Mouse (Mus musculus) olfactory bulb, adult 2 months (tissue): Measurements from ENCODE around the gene Dazap1. TPM values are rescaled to one million over a fixed set of nuclear protein-coding genes. Genes with fewer than 3 reads are reported as not detected.
"Not testable (repeated sequence)": the region's sequence is repeated elsewhere in the genome, so short reads cannot be mapped to it uniquely, and the experiment has no call there.

ENCODE experiments used
- H3K27ac ChIP-seq: fragments of 200-500 bp; 2 replicates; pipeline ENCODE4 v1.5.1; 2012; ENCODE audit warnings: low read depth, low read length; ENCODE audit not compliant: insufficient read depth
- H3K4me1 ChIP-seq: fragments of 200-500 bp; 2 replicates; pipeline ENCODE4 v1.6.1; 2012; ENCODE audit warnings: low read length; ENCODE audit not compliant: control insufficient read depth, insufficient read depth
- H3K4me3 ChIP-seq: fragments of 200-500 bp; 2 replicates; pipeline ENCODE4 v1.5.1; 2012; ENCODE audit warnings: mild to moderate bottlenecking, low read depth, low read length, moderate library complexity; ENCODE audit not compliant: insufficient read depth
- CTCF ChIP-seq: fragments of 200-500 bp; IDR thresholded peaks from 2 replicates; pipeline ENCODE4 v1.5.1; 2012; ENCODE audit warnings: low read depth, mild to moderate bottlenecking, low read length, moderate library complexity; ENCODE audit not compliant: insufficient read depth
- POLR2A ChIP-seq: fragments of 200-500 bp; IDR thresholded peaks from 2 replicates; pipeline ENCODE4 v1.6.1; 2012; ENCODE audit warnings: mild to moderate bottlenecking, low read depth, low read length, moderate library complexity; ENCODE audit not compliant: insufficient read depth
- WGBS: fragments of 180-500 bp; shearing (Covaris S2); methylation state at CpG from one replicate; pipeline ENCODE4 v1.1.7; 2018; 5-methylcytosine and 5-hydroxymethylcytosine counted together
- polyA plus RNA-seq: library from polyadenylated mRNA; stranded (reverse); fragments of >200 nt; gene quantifications from 2 replicates; pipeline ENCODE4 v1.2.4, GENCODE M21; 2012; ENCODE audit warnings: low replicate concordance; ENCODE audit not compliant: missing spikeins, insufficient read depth, insufficient read length

Dazap1 gene
- polyA plus RNA-seq, 1 experiment: not detected

DNA sequence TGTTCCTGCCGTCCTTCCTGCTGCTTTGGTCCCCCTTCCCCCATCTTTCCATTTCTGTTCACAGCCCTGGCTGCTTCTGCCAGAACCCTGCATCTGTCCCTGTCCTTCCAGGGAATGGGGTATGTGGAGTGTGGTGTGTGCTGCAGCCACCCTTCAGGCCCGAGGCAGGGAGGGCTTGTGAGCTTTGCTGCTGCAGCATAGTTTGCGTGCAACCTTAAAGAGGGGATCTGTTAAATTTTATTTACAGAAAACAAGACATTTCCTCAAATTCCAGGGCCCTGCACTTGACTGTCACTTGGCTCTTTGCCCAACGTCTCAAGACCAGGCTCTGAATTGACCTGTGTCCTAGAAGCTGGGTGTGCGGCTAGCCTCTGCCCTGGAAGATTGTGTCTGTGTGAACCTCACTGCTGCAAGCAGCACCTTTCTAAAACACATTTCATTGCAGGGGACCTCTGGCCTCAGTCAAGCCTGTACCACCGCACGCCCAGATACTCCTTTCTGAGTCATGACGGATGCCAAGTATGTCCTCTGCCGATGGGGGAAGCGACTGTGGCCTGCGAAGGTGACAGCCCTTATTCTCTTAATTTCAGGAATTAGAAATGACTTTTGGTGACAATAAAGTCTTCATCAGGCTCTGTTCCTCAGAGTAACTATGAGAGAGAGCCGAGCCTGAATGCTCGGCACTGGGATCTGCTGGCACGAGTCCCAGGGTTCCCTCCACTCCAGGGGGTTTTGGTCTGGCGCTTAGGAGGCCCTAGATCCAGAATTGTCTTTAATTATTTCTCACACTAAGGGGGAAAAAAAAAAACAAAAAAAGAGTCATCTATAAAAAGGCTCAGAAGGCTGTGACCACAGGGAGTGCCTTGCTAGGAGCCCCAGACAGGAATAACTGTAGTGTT, 33.2 kb upstream of the Dazap1 start:
- Histone ChIP-seq H3K4me3 (no peak overlapping the region; the same call in 1 of the 2 replicates), H3K4me1 (peaks cover 27% of the 10 kb centered on the region), H3K27ac (peak overlapping the region; percentile 29; the same call in 1 of the 2 replicates)
- 24% methylated on average over 15 of the region's 15 CpGs for WGBS
- TF ChIP-seq POLR2A (no peak), CTCF (no peak)

DNA sequence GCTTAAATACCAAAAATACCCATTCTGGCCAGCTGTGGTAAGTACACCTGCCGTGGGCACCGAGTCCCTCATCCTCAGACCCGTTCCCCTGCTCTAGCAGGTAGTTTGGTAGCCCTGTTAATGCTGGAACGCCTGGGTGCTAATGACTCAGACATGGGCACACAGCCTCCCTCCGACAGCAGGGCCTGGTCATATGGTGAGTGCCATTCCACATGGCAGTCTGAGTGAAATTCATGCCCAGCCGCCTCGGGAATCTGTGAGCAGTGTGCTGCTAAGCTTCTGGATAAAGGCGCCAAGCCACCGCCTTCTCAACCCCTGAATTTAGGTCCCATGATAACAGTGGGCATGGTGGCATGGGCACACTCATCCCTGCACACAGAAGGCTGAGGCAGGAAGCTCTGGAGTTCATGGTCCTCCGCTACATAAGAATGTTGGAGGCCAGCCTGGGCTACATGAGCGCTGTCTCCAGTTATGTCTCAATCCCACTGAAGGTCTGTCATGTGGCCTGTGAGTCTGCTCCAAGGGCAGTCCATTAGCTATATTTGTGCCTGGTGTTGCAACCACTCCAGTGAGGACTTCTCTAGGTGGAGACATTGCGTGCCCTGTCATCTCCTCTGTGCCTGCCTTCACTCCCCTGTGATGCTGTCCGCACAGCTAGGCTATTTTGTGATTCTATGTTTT, 25.0 kb upstream of the Dazap1 start:
- TF ChIP-seq POLR2A: no peak
- no peak for TF ChIP-seq CTCF
- H3K4me3 ChIP-seq: no peak overlapping the region
- no peak overlapping the region for H3K27ac ChIP-seq
- WGBS: 95% methylated on average over 13 of the region's 13 CpGs
- peaks cover 10% of the 10 kb centered on the region; the same call in 1 of the 2 replicates for H3K4me1 ChIP-seq

DNA sequence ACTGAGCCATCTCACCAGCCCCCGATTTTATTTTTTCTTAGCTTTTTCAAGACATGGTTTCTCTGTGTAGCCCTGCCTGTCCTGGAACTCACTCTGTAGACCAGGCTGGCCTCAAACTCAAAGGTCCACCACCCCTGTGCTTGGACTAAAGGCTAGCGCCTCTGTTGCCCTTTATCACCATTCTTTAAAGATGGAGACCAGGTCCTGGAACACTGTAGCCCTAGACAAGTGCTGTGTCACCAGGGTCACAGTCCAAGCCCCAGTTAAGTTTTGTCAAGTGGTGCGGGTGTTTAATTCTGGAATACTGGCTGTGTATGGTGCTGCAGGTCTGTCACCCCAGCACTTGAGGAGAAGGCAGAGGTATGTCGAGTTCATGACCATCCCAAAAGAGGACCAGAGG, 24.3 kb upstream of the Dazap1 start:
- peaks cover 10% of the 10 kb centered on the region; the same call in 1 of the 2 replicates for H3K4me1 ChIP-seq
- TF ChIP-seq POLR2A: no peak
- WGBS: 94% methylated on average over 4 of the region's 4 CpGs
- H3K4me3 ChIP-seq: no peak overlapping the region
- no peak overlapping the region for H3K27ac ChIP-seq

DNA sequence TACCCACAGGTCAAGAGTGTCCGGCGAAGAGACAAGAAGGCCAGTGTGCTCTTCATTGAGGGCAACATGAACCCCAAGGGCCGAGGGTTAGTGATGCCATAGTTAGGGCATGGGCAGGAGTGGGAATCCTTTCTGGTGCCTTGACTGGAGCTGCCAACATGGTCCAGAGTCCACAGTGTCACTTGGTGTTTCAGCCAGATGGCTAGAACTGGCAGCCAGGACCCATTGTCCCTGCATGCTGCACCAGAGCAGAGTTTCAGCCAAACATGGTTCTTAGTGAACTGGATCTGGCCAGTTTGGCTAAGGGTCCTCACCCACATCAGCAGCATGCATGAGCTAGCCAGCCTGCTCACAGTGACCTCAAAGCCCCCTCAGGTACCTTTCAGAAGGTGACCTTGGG, 23.0 kb upstream of the Dazap1 start:
- TF ChIP-seq POLR2A (no peak), CTCF (no peak)
- Histone ChIP-seq H3K4me1 (peaks cover 1% of the 10 kb centered on the region; the same call in 1 of the 2 replicates), H3K27ac (no peak overlapping the region), H3K4me3 (no peak overlapping the region)
- 83% methylated on average over 3 of the region's 3 CpGs for WGBS

DNA sequence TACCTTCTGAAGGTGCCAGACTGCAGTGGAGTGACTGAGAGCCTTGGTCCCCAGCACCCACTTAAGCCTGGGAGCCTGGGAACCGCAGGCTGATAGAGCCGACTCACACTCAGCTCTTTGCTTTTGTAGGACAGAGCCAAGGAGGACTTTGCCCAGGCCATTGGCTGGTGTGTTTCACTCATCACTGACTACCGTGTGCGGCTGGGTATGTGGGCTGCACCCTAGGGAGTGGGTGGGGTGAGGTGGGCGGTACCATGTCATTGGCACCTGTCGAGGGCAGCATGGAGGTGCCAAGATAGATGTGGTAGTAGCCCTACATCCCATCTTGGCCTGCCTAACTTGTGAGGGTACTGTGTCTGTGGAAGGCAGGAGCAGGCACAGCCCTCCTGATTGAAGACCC, 21.5 kb upstream of the Dazap1 start:
- WGBS: 78% methylated on average over 6 of the region's 6 CpGs
- H3K4me3 ChIP-seq: no peak overlapping the region
- no peak overlapping the region for H3K27ac ChIP-seq
- no peak for TF ChIP-seq CTCF
- TF ChIP-seq POLR2A: no peak
- H3K4me1 ChIP-seq: peaks cover 3% of the 10 kb centered on the region; the same call in 1 of the 2 replicates

DNA sequence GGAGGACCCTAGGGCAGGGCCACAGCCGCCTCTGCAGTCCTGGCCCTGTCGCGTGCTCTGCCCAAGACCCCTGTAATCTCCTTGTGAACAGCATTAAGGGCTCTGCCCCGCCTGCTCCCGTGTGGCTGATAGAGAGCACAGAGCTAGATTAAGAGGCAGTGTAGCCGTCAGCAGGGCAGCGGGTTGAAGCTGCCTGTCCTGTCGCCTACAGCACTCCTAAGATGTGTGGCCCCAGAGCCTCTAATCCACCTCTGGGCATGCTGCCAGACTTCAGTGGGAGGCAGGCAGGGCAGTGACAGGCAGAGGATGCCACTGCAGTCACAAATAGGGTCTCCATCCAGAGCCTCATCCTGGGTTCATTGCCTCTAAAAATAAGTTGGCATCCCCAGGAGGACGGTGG, 19.2 kb upstream of the Dazap1 start:
- Histone ChIP-seq H3K4me3 (no peak overlapping the region), H3K4me1 (peaks cover 10% of the 10 kb centered on the region; the same call in 1 of the 2 replicates), H3K27ac (no peak overlapping the region)
- TF ChIP-seq POLR2A (no peak), CTCF (no peak)
- WGBS: 37% methylated on average over 9 of the region's 9 CpGs

DNA sequence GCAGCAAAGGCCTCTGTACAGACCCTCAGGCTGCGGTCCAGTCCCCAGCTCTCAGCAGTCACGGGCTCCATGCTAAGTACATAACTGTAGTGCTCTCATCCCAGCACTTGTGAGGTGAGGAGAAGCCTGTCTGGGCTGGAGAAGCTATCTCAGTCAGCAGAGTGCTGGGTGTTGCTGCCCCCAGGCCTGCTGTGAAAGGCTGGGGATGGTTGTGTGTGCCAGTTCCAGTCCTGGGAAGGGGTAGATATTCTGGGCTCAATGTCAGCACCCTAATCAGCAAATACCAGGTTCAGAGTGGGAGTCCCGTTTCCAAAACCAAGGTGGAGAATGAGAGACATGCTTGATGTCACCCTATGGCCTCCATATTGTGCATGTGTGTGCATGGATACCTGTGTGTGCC, 18.7 kb upstream of the Dazap1 start:
- 88% methylated on average over 3 of the region's 3 CpGs for WGBS
- Histone ChIP-seq H3K4me1 (peaks cover 10% of the 10 kb centered on the region; the same call in 1 of the 2 replicates), H3K4me3 (no peak overlapping the region), H3K27ac (no peak overlapping the region)
- TF ChIP-seq POLR2A: no peak
- TF ChIP-seq CTCF: no peak

DNA sequence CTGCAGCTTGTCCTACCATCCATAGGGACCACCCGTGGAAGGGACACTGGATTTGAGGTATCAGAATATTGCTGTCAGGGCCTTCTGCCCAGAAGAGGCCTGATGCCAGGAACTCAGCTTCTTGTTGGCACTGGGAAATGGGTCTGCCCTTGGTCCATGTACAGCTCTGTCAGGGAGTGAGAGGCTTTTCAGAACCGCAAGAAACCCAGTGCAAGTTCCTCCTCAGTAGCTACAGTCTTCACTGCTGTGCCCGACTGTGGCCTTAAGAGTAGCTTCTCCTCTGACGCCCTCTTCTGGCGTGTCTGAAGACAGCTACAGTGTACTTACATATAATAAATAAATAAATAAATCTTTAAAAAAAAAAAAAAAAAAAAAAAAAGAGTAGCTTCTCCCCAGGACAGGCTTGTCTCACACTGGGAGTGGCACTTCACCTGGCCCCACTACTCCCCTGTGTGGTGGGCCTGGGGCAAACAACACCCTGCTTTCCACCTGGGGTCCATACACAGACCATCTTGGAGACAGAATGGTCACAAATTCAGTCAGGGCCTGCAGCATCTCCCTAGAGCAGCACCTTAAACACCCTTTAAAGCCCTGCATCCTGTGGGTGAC, 16.4 kb upstream of the Dazap1 start:
- no peak overlapping the region for H3K27ac ChIP-seq
- TF ChIP-seq POLR2A (no peak), CTCF (no peak)
- WGBS: 11% methylated on average over 5 of the region's 5 CpGs
- no peak overlapping the region for H3K4me3 ChIP-seq
- H3K4me1 ChIP-seq: peaks cover 10% of the 10 kb centered on the region; the same call in 1 of the 2 replicates

DNA sequence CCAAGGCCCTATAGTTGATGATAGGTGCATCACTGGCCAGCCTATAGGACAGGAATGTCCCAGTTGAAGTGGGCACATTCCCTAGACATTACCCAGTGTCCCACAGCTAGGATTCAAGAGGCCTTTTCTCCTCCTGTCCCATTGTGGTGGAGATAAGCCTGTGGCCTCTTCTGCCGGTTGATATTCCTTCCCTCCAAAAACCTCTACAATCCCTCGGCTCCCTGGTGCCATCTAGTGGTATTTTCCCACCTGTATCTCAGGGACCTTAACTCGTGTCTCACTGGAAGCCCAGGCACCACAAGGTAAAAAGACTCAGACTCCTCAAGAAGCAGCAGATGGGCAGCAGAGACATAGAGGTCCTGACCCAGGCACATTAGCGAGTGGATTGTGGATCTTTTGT, 15.7 kb upstream of the Dazap1 start:
- TF ChIP-seq POLR2A: no peak
- TF ChIP-seq CTCF: no peak
- no peak overlapping the region for H3K4me3 ChIP-seq
- no peak overlapping the region for H3K27ac ChIP-seq
- peaks cover 16% of the 10 kb centered on the region; the same call in 1 of the 2 replicates for H3K4me1 ChIP-seq
- 4% methylated on average over 4 of the region's 4 CpGs for WGBS

DNA sequence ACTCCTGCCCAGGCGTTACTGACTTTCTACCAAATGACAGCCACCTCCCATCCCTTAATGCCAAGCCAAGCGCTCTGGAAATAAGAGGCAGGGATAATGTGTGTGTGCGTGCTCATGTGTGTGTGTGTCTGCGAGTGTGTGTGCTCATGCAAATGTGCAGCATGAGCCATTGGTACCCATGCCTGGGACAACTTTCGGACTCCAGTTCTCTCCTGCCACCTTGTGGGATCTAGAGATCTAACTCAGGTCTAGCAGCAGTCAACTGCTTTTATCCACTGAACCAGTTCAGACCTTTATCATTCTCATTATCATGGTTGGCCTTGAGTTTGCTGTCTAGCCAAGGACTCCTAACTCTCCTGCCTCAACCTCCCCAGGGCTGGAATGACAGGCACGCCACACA, 13.4 kb upstream of the Dazap1 start:
- no peak overlapping the region for H3K27ac ChIP-seq
- H3K4me3 ChIP-seq: no peak overlapping the region
- peaks cover 27% of the 10 kb centered on the region for H3K4me1 ChIP-seq
- WGBS: 20% methylated on average over 6 of the region's 6 CpGs
- TF ChIP-seq POLR2A: no peak
- TF ChIP-seq CTCF: no peak

DNA sequence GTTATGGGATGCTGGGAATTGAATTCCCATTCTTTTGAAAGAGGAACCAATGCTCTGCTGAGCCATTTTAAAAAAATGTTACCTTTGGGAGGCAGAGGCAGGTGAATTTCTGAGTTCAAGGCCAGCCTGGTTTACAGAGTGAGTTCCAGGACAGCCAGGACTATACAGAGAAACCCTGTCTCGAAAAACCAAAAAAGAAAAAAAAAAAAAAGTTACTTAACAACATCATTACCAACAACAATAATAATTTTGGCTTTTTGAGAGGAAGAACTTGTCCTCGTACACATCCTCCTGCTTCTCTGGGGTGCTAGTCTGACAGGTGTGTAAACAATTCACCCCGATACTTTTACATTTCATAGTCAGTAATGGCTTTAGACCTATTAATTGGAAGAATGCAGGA, 12.8 kb upstream of the Dazap1 start:
- not testable (repeated sequence) for H3K4me3 ChIP-seq, H3K27ac ChIP-seq
- 12% methylated on average over 3 of the region's 3 CpGs for WGBS
- H3K4me1 ChIP-seq: peaks cover 28% of the 10 kb centered on the region
